Mouse (Mus musculus): ENCODE data around the gene Adig. TPM values are rescaled to one million over a fixed set of nuclear protein-coding genes. Genes with fewer than 3 reads are reported as not detected.

Gene Adig
- not detected in 2 replicates for polyA plus RNA-seq (2012; rRNA removed)

DNA sequence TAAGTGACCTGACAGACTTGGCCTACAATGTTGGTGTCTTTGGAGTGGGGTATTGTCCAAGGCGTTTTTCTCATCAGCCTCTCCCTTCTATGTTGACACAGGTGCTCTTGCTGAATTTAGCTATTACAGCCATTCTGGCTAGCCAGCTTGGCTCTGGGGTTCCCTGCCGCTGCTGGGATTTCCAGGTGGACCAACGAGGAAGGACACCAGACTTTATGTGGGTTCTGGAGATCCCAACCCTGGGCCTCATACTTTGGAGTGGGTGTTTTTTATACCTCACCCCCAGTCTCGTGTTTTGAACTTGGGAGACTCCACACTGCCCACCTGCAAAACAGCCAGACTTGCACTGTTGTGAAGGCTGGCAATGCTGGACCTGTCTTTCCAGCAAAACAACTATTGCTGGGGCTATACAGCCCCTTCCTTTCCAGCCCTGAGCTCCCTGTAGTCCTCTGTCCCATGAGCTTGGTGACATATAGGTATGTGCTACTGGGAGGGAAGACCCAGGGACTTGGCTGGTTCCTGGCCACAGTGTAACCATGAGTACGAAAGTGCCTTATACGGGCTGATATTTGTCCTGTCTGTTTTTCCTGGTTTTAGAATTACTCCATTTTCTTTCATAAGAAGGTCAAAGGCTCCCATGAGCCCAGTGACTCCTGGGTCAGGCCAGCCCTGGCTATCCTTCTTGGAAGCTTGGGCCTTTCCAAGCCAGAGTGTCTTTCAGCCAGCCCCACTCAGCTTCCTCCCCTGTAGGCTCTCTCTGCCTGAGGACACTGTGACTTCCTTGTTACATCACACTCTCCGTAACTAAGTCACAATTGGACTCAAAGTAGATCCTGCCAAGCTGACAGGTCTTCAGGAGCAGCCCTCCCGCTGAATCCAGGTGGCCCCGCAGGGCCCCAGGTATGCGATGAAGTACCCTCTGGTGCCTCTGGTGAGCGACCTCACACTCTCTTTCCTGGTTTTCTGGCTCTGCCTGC lies at the start of gene Adig:
Adig (plus strand) TSS at position 777 of the 977 bp plus-strand sequence.
- no peak for DNase-seq (ENCODE audit: extremely low spot score in 1 of 2, low spot score in 1 of 2)

DNA sequence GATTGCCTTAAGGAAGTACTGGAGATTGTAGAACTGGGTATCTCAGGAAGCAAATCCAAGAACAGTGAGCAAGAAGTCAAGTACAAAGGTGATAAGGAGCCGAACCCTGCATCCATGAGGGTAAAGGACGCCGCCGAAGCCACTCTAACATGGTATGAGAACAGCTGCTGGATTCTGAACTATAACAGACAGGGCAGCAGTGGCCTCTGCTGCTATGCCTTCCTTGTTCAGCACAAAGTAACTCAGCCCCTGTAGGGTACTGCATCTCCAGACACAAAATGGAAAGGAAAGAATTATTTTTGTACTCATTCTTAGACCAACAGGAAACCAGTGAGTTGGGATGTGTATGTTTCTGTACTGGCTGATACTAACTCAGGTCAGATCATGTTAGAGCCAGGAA lies 46.0 kb upstream of the Adig start:
- DNase-seq (ENCODE audit: extremely low spot score in 1 of 2, low spot score in 1 of 2): no peak

DNA sequence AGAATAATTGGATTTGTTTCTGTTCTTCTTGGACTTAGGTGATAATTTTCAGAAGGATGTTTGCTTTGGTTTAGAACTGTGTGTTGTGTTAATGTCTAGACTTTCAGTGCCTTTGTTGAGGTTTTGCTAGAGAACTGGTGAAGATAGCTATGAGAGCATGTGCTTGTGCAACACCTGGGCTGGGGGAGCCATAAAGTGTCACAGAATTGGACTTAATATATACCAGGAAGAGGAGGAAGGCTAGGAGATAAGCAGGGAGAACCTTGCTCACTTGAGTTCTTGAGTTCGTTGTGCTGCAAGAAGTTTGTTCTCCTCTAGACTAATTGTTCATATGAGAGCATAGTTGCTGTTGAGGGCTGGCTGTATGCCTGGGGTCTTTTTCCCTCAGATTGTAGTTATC lies 44.8 kb upstream of the Adig start:
- DNase-seq (ENCODE audit: extremely low spot score in 1 of 2, low spot score in 1 of 2): no peak

DNA sequence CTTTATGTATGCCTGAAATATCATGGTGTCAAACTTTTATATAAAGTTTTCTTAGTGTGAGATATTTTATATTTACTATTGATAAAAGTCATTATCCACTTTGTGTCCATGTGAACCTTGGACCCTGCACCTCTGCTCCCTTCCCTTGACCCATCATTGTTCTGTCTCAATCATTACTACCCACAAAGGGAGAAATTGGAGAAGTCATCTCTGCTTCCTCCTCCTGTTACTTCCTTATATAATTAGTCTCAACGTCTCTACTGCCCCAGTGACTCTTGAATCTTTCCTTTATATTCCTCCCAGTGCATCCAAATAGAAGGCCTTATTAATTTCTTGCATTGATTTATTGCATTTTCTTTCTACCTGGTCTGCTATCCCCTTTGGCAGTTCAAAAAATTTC lies 40.0 kb upstream of the Adig start:
- DNase-seq (ENCODE audit: extremely low spot score in 1 of 2, low spot score in 1 of 2): no peak

DNA sequence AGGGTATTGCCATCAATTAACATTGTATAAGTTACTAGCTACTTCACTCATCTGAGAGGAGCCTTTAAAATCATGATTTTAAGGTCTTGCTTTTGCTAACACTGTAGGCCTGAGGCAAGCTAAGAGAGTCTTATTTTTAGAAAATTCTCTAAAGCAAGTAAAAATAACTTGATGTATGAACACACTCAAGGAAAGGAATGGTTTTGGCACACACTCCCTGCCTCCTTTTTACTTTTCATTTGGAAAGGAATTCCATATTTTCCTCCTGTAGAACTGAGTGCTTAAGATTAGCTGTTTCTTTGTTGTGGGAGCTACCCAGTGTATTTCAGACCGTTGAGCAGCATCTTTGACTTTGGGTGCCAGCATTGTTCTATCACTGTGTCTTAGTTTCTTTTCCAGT lies 28.3 kb upstream of the Adig start:
- DNase-seq (ENCODE audit: extremely low spot score in 1 of 2, low spot score in 1 of 2): peak; percentile 17 to 57

DNA sequence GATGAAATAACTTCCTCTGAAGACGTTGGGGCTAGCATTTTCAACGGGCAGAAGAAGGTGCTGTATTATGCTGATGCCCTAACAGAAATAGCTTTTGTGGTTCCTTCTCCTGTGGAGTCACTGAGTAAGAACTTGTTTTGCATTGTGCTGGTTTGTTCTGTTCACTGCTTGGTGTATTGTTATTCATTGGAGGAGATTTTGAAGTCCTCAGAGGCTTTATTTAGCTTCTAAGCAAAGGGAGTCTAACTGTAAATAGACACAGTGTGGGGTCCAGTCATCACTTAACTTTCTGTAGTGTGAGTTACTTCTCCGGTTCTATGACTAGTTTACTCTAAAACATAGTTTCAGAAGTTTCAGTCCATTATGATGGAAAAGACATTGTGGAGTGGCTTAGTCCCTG lies 24.8 kb upstream of the Adig start:
- DNase-seq (ENCODE audit: extremely low spot score in 1 of 2, low spot score in 1 of 2): no peak

DNA sequence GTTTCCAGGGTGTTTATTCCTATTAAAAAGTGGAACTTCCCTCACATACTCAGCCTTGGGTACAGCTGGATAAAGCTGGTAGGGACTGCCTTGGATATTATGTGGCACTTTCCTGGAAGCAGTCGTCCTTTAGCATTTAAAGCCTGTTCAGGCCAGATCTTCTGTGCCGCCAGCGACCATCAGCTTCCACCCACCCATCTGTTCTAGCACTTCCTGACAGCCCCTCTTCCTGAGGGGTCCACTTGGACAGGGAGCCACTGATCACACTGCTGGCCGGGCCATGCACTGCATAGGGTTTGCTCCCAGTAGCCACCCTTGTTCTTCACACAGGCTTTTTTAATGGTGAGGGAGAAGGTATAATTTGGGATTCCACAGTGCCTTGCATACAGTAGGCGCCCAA lies 4.0 kb upstream of the Adig start:
- no peak for DNase-seq (ENCODE audit: extremely low spot score in 1 of 2, low spot score in 1 of 2)

DNA sequence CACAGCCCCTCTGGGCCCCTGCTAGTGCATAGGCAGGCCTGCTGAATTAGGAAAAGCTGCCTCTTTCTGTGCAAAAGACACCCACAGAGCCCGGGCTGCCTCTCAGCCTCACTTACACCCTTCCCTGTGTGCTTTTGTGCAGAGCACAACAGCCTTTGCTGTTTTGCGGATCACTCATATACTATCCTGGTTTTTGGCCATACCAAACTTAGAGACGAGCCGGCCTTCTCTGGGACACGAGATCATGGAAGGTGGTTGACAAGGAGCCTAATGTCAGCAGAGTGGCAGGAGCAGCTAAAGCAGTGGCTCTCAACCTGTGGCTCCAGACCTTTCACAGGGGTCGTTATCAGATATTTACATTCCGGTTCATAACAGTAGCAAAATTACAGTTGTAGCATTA lies 814 bp downstream of the Adig start:
- DNase-seq (ENCODE audit: extremely low spot score in 1 of 2, low spot score in 1 of 2): no peak

DNA sequence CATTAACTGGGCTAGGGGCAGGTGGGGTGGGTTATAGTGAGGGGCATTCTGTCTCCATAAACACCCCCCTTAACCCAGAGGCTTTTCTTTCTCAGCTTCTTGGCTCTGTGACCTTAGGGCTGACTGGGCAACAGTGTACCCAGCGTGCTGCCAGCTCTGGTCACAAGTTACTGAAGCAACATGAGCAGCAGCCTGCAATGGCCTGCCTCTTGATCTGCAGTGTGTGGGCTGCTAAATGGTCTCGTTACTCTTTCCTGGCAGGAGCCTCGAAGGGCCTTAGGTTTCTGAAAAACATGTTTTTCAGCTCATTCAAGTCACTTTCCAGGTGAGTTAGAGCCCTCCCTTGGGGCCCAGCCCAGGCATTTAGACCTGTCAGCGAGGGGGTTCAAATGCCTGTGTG lies 1.3 kb downstream of the Adig start:
- no peak for DNase-seq (ENCODE audit: extremely low spot score in 1 of 2, low spot score in 1 of 2)

DNA sequence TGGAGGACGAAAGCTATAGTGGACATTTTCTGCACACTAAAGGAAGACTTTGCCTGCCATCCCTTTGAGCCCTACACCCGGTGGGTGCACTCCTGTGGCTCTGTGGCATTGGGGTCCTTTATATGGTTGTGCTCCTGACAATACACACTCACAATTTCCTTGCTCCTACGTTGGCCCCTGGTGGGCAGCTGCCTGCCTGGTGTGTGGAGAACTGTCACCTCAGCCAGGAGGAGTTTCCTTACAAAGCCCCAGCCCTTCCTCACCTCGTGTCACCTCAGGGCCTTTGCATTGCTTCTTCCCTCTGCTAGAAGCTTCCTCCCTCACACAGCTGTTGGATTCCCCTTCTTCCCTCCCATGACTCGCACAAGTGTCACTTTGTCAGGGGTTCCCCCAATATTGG lies 4.1 kb downstream of the Adig start:
- DNase-seq (ENCODE audit: extremely low spot score in 1 of 2, low spot score in 1 of 2): no peak

DNA sequence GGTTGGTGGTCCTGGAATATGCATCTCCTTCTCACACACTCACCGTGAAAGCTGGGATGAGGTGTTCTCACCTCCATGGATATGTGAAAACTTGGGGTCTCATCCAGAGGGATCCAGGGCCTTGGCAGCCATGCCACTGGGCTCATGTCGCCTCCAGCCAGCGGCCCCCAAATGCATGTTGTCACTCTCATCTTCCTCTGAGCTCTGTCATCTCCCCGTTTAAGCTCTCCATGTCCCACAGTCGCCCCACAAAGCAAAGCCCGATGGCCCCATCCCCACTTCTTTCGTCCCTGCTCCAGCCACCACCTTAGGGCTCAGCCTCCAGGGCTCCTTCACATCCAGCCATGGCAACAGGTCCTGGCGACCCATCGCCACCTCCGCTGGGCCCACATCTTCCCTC lies 4.6 kb downstream of the Adig start:
- DNase-seq (ENCODE audit: extremely low spot score in 1 of 2, low spot score in 1 of 2): no peak

DNA sequence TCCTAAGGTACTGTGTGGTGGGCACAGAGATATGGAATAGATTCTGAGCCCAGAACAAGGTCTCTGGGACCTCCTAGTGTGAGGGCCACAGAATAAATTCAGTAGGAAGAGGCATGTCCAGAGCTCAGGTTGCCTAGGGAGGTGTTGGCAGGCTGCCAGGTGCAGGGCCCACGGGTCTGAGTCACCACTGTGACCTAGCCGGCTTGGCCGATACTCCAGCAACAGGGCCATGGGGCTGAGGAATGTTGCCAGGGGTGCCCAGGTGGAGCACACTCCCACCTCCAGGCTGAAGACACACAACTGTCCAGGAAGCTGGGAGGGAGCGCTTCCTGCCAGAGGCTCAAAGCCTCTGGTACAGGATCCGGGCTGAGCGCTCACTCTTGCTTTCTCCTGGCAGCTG lies 8.3 kb downstream of the Adig start:
- DNase-seq (ENCODE audit: extremely low spot score in 1 of 2, low spot score in 1 of 2): no peak

DNA sequence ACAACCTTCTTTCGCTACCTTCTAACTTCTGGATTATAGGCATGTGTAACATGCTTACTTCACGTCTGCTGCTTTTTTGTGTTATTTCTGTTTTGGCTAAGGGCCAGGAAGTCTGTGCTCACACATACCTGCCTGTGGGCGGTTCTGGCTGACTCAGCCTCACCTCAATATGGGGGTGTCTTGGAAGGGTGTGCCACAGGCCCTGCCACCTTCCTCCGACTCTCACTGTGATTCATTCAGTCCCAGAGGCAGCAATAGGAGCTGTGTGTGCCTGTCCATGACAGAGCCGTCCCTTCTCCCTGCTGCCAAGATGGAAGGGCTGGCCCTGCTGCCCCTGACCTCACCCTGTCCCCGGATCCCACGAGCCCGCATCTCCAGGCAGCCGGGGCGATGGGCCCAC lies 10.1 kb downstream of the Adig start, which contains the start of gene Arhgap40:
Arhgap40 (plus strand) TSS at position 269 of the 400 bp plus-strand sequence.
- peak in 1 of 2 experiments; percentile 17 for DNase-seq (ENCODE audit: extremely low spot score in 1 of 2, low spot score in 1 of 2)

DNA sequence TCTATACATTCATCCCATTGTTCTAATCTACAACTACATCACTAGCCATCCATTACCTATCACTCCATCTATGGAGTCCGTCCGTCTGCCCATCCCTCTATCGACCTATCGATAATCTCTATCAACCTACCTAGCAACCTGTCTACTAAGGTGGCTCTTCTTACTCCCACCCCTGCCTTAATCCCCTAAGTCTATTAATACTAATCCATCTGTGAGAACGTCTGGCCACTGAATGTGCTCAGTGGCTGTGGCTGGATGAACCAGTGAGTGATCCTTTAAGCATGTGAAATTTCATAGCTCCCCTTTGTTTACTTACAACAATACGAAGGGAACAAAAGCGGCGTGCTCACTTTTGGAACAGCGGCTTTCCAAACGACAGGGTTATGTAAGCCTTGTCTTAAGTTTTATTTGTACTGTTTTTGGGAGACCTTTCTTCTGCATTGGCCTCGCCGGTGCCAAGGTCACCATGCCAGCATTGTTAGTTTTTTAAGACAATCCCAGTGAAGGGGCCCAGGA lies 11.5 kb downstream of the Adig start:
- no peak for DNase-seq (ENCODE audit: extremely low spot score in 1 of 2, low spot score in 1 of 2)

DNA sequence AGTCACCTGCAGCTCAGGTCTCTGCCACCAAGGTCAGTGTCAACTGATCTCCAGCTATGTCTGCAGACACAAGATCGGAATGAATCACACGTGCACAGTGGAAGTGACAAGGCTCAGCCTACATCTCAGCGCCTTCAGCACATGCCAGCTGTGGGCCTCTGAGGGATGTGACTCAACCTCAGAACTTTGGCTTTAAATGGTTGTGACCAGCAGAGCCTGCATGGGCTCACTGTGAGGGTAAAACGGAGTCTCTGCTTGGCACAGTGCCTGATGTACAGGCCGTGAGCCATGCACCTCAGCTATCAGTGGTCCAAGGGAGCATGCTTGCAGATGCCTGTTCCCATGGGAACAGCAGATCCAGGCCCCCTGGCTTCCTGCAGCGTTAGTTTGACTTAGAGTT lies 16.2 kb downstream of the Adig start:
- DNase-seq (ENCODE audit: extremely low spot score in 1 of 2, low spot score in 1 of 2): no peak

DNA sequence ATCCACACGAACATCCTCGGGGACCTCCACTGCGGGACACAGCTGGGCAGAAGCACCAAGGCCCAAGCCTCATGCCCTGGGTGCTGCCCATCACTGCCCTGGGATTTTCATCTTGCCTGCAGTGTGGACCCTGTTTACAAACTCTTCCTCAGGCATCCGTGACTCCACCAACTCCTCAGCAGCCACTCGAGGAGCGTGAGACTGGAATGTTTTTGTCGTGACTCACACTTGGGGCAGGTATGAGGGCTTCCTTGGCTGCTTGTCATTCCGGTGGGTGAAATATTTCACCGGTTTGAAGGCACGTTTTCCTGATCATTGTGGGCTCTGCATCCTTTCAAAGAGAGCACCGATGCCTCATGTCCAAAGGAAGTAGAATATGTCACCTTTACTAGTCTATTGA lies 16.7 kb downstream of the Adig start:
- no peak for DNase-seq (ENCODE audit: extremely low spot score in 1 of 2, low spot score in 1 of 2)

DNA sequence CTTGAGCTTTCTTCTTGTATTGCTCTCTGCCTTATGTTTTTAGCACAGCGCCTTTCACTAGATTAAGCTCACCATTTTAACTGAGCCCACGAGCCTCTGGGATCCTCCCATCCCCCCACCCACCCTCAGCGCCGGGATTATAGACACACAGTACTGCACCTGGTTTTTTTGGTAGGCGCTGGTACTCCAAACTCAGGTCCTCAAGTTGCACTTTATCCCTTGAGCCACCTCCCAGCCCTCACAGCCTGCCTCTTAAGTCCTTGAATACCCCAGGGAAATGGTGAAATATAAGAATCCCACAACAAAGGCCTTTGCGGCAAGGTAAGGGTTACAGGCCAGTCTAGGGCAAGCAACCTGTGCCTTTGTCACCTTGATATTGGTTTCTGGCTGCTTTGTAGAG lies 17.4 kb downstream of the Adig start:
- DNase-seq (ENCODE audit: extremely low spot score in 1 of 2, low spot score in 1 of 2): no peak

DNA sequence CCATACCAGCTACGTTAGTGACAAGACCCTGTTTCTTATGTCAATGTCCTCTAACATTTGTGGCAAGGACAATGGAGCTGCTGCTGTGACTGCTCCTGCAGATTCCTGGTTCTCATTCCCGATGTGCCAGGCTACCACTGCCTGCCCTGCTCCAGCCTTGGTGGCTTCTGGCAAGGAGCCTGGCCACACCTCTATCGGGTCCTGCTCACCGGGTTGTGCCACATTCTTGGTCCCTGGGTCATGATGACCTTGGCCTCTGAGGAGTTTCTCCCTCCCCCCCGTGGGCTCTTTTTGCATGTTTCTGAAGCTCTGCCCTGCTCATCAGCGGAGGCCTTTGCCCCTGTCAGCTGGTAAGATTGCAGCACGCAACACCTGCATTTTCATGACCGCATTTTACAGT lies 20.6 kb downstream of the Adig start:
- DNase-seq (ENCODE audit: extremely low spot score in 1 of 2, low spot score in 1 of 2): no peak

DNA sequence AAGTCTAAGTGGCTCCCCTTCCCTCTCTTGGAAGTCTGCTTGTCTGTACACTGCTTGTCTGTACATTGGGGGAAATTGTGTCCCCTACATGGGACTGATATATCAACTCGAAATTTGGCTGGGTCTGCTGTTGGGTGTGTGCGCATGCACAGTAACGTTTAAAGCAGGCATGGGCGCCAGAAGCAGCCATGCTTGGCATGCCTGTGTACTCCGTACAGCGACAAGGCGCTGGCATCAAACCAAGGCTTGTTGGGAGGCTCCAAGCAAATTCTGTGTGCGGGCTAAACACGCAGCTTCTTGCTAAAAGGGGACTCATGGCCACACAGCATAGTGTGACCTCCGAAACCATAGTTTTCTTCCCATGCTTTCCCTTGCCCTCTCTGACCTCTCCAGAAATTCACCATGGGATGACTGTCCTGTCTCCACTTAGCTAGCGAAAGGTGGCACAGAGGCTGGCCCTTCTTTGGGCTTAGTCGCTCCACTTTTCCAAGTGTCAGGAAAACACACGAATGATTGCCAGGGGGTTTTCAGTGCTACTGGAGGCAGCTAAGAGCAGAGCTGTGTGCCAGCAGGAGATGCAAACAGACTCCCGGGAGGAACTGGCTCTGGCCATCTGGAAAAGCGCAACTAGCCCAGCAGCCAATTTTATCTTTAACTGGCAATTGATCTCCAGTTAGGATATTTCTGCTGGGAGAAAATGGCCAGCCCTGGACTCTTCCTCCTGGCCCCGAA lies 21.9 kb downstream of the Adig start:
- no peak for DNase-seq (ENCODE audit: extremely low spot score in 1 of 2, low spot score in 1 of 2)

DNA sequence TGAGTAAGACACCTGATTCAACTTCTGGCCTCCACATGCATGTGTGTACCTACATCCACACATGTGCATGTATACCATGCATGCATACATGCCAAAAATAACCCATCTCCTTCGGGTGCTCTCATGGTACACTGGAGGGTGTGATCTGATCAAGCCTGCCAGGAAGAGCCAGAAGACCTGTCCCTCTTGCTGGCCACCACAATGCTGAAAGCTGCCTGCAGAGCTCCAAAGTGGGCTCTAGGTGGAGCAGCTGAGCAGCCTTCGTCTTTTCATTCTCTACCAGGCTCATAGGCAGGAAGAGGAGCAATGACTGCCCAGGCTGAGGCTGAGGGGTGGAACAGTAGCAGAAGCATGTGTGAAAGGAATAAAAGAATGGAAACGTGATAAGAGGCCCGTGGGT lies 31.7 kb downstream of the Adig start:
- DNase-seq (ENCODE audit: extremely low spot score in 1 of 2, low spot score in 1 of 2): peak in 1 of 2 experiments; percentile 81

DNA sequence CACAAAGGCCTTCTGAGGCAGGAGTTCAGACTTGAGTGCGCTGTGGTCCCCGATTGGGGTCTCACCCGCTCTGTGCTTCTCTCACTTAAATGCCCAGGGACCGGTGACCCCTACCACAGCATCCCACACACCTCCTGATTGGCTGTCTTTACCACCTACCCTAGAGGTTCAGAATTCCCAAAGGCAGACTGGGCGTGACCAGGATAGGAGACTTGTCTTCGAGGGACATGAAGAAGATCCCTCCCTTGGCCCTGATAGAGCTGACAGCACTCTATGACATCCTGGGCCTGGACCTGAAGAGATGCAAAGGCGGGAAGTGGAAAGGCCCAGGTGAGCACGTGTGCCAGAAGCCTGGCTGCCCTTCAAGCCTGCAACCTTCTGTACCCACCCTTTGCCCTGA lies 32.1 kb downstream of the Adig start:
- DNase-seq (ENCODE audit: extremely low spot score in 1 of 2, low spot score in 1 of 2): no peak

Measured in frontal cortex, adult 2 months (tissue).